Mouse (Mus musculus): ENCODE data around the gene Gli2. TPM values are rescaled to one million over a fixed set of nuclear protein-coding genes. Genes with fewer than 3 reads are reported as not detected.

Gli2 gene
- total RNA-seq, 1 experiment, result 9.8 TPM

DNA sequence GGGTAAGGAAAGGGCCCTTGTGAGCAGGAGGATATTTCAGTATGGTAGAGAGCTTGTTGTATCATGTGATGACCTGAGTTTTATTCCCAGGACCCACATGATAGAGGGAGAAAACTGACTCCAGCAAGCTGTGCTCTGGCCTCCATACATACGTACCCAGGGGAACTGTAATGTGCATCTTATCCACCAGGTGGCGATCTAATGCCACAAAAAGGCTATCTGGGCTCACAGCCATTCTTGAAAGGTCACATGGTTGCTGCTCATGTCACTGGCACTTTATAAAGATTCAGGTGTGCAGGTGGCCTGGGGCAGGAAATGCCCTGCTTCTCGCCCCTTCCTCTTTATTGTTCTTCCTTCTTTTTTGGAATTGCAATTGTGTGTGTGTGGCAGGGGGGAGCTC, 34.1 kb upstream of the Gli2 start:
- H3K27ac ChIP-seq (ENCODE audit: insufficient read depth, low read depth, low read length, poor library complexity, severe bottlenecking), result no peak overlapping the region
- no peak overlapping the region for H3K9ac ChIP-seq (ENCODE audit: insufficient read depth, low read depth, low read length, poor library complexity, severe bottlenecking)
- DNase-seq (ENCODE audit: low read depth, low spot score), result peak; percentile 84
- H3K9me3 ChIP-seq (ENCODE audit: control insufficient read depth, insufficient read depth, low read depth, low read length), result no peaks in the 10 kb centered on the region
- TF ChIP-seq HCFC1 (IDR thresholded peaks at IDR 0.05; ENCODE audit: borderline replicate concordance, insufficient read depth, low read length), result no peak
- TF ChIP-seq MAFK (IDR thresholded peaks at IDR 0.05; ENCODE audit: insufficient read depth, low read depth, low read length), result no peak
- no peak for TF ChIP-seq ZNF384 (IDR thresholded peaks at IDR 0.05; ENCODE audit: low read depth, low read length)
- TF ChIP-seq ZC3H11A (IDR thresholded peaks at IDR 0.05; ENCODE audit: borderline replicate concordance, low read depth, low read length), result peak; percentile 95
- TF ChIP-seq CHD2 (IDR thresholded peaks at IDR 0.05; ENCODE audit: low read depth, low read length), result no peak
- H3K36me3 ChIP-seq (ENCODE audit: control insufficient read depth, insufficient read depth, low read length, poor library complexity, severe bottlenecking), result no peaks in the 10 kb centered on the region
- peaks cover 2 to 5% of the 10 kb centered on the region in 2 experiments; a peak in 2 of 4 replicates for H3K4me1 ChIP-seq (ENCODE audit: control insufficient read depth in 2 of 2, insufficient read depth in 2 of 2, low read length in 2 of 2, poor library complexity in 1 of 2)
- no peak overlapping the region for H3K4me3 ChIP-seq (ENCODE audit: insufficient read depth in 1 of 2, low read depth in 1 of 2, low read length in 2 of 2, poor library complexity in 1 of 2, severe bottlenecking in 1 of 2)
- in situ Hi-C loops (cut with MboI; ENCODE audit: low sequenced_read_pairs in 2 of 2, unreplicated experiment in 2 of 2), result loop anchor here in 1 of 2 experiments (10.0 kb wide), 1 partner anchor 313 kb away; no protein-coding TSS in a partner anchor

DNA sequence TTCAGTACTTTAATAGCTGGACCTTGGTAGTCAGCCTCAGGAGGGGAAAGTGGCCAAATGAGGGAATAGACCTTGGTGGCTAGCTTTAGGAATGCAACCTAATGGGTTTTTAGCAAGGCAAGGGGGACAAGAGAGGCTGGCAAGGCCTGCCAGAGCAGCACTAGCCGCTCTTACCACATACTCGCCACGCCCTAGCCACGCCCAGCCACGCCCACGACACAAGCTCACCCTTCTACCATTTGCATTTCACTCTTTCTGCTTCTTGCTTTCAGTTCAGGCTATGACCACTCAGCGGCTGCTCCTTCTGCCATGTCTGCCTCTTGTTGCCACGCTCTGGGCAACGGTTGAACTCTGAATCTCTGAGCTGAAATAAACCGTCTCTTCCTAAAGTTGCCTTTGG, 32.4 kb upstream of the Gli2 start:
- H3K9ac ChIP-seq (ENCODE audit: insufficient read depth, low read depth, low read length, poor library complexity, severe bottlenecking), result no peak overlapping the region
- H3K9me3 ChIP-seq (ENCODE audit: control insufficient read depth, insufficient read depth, low read depth, low read length), result no peaks in the 10 kb centered on the region
- H3K36me3 ChIP-seq (ENCODE audit: control insufficient read depth, insufficient read depth, low read length, poor library complexity, severe bottlenecking), result no peaks in the 10 kb centered on the region
- no peak for DNase-seq (ENCODE audit: low read depth, low spot score)
- TF ChIP-seq MAFK (IDR thresholded peaks at IDR 0.05; ENCODE audit: insufficient read depth, low read depth, low read length), result no peak
- in situ Hi-C loops (cut with MboI; ENCODE audit: low sequenced_read_pairs in 2 of 2, unreplicated experiment in 2 of 2), result loop anchor here in 1 of 2 experiments (10.0 kb wide), 1 partner anchor 311 kb away; no protein-coding TSS in a partner anchor
- no peak overlapping the region for H3K27ac ChIP-seq (ENCODE audit: insufficient read depth, low read depth, low read length, poor library complexity, severe bottlenecking)
- H3K4me3 ChIP-seq (ENCODE audit: insufficient read depth in 1 of 2, low read depth in 1 of 2, low read length in 2 of 2, poor library complexity in 1 of 2, severe bottlenecking in 1 of 2), result no peak overlapping the region
- peaks cover 2 to 13% of the 10 kb centered on the region in 2 experiments; a peak in 2 of 4 replicates for H3K4me1 ChIP-seq (ENCODE audit: control insufficient read depth in 2 of 2, insufficient read depth in 2 of 2, low read length in 2 of 2, poor library complexity in 1 of 2)

GRCm38 (mm10) chr1:119083468-119083921, 30.1 kb upstream of the Gli2 start:
- H3K9ac ChIP-seq (ENCODE audit: insufficient read depth, low read depth, low read length, poor library complexity, severe bottlenecking), result peak overlapping the region; percentile 10; the same call in 1 of the 2 replicates

GRCm38 (mm10) chr1:119082231-119082991, 29.0 kb upstream of the Gli2 start:
- Histone ChIP-seq H3K4me1 (ENCODE audit: control insufficient read depth in 2 of 2, insufficient read depth in 2 of 2, low read length in 2 of 2, poor library complexity in 1 of 2) (peaks cover 2 to 28% of the 10 kb centered on the region in 2 experiments; a peak in 3 of 4 replicates), H3K27ac (ENCODE audit: insufficient read depth, low read depth, low read length, poor library complexity, severe bottlenecking) (peak overlapping the region; percentile 69; the same call in 1 of the 2 replicates), H3K9ac (ENCODE audit: insufficient read depth, low read depth, low read length, poor library complexity, severe bottlenecking) (no peak overlapping the region; the same call in 1 of the 2 replicates), H3K36me3 (ENCODE audit: control insufficient read depth, insufficient read depth, low read length, poor library complexity, severe bottlenecking) (no peaks in the 10 kb centered on the region), H3K9me3 (ENCODE audit: control insufficient read depth, insufficient read depth, low read depth, low read length) (no peaks in the 10 kb centered on the region), H3K4me3 (ENCODE audit: insufficient read depth in 1 of 2, low read depth in 1 of 2, low read length in 2 of 2, poor library complexity in 1 of 2, severe bottlenecking in 1 of 2) (peak overlapping the region in 1 of 2 experiments; percentile 13; a peak in 1 of 4 replicates)
- in situ Hi-C loops (cut with MboI; ENCODE audit: low sequenced_read_pairs in 2 of 2, unreplicated experiment in 2 of 2), result loop anchor here in 1 of 2 experiments (10.0 kb wide), 1 partner anchor 308 kb away; no protein-coding TSS in a partner anchor
- DNase-seq (ENCODE audit: low read depth, low spot score), result no peak
- no peak for TF ChIP-seq ZNF384 (IDR thresholded peaks at IDR 0.05; ENCODE audit: low read depth, low read length)
- TF ChIP-seq MAFK (IDR thresholded peaks at IDR 0.05; ENCODE audit: insufficient read depth, low read depth, low read length), result no peak
- no peak for TF ChIP-seq CHD2 (IDR thresholded peaks at IDR 0.05; ENCODE audit: low read depth, low read length)
- no peak for TF ChIP-seq HCFC1 (IDR thresholded peaks at IDR 0.05; ENCODE audit: borderline replicate concordance, insufficient read depth, low read length)
- TF ChIP-seq ZC3H11A (IDR thresholded peaks at IDR 0.05; ENCODE audit: borderline replicate concordance, low read depth, low read length), result peak; percentile 38; the same call in 1 of the 2 replicates

More at GRCm38 (mm10) chr1:119083468-119083921, 30.1 kb upstream of the Gli2 start:
- TF ChIP-seq MAFK (IDR thresholded peaks at IDR 0.05; ENCODE audit: insufficient read depth, low read depth, low read length) (no peak), ZC3H11A (IDR thresholded peaks at IDR 0.05; ENCODE audit: borderline replicate concordance, low read depth, low read length) (peak; percentile 99)
- no peaks in the 10 kb centered on the region for H3K36me3 ChIP-seq (ENCODE audit: control insufficient read depth, insufficient read depth, low read length, poor library complexity, severe bottlenecking)
- in situ Hi-C loops (cut with MboI; ENCODE audit: low sequenced_read_pairs in 2 of 2, unreplicated experiment in 2 of 2), result loop anchor here in 1 of 2 experiments (10.0 kb wide), 1 partner anchor 309 kb away; no protein-coding TSS in a partner anchor
- peak; percentile 84 for DNase-seq (ENCODE audit: low read depth, low spot score)
- peak overlapping the region in 1 of 2 experiments; percentile 32; a peak in 1 of 4 replicates for H3K4me3 ChIP-seq (ENCODE audit: insufficient read depth in 1 of 2, low read depth in 1 of 2, low read length in 2 of 2, poor library complexity in 1 of 2, severe bottlenecking in 1 of 2)
- H3K27ac ChIP-seq (ENCODE audit: insufficient read depth, low read depth, low read length, poor library complexity, severe bottlenecking), result no peak overlapping the region
- H3K9me3 ChIP-seq (ENCODE audit: control insufficient read depth, insufficient read depth, low read depth, low read length), result no peaks in the 10 kb centered on the region
- peaks cover 2 to 22% of the 10 kb centered on the region in 2 experiments; a peak in 3 of 4 replicates for H3K4me1 ChIP-seq (ENCODE audit: control insufficient read depth in 2 of 2, insufficient read depth in 2 of 2, low read length in 2 of 2, poor library complexity in 1 of 2)

Measured in ES-E14 (cell line).